Mouse (Mus musculus) common myeloid progenitor, adult 5-6 weeks (primary cell): ENCODE results near the gene Supt16. TPM values are rescaled to one million over a fixed set of nuclear protein-coding genes. Genes with fewer than 3 reads are reported as not detected.

Experiments used
- ATAC-seq: replicated peaks from 2 replicates; pipeline ENCODE4 v1.8.0; 2016; ENCODE audit warnings: low read depth, mild to moderate bottlenecking, moderate TSS enrichment, inconsistent platforms; ENCODE audit not compliant: poor library complexity, severe bottlenecking
- total RNA-seq: library from RNA; stranded (forward); fragments of 200-1000, 187-1606 nt; gene quantifications from 2 replicates; pipeline ENCODE4 v1.2.3, GENCODE M21; 2017

The Supt16 gene
- total RNA-seq, 1 experiment from 2014 or later, result 251 TPM

DNA sequence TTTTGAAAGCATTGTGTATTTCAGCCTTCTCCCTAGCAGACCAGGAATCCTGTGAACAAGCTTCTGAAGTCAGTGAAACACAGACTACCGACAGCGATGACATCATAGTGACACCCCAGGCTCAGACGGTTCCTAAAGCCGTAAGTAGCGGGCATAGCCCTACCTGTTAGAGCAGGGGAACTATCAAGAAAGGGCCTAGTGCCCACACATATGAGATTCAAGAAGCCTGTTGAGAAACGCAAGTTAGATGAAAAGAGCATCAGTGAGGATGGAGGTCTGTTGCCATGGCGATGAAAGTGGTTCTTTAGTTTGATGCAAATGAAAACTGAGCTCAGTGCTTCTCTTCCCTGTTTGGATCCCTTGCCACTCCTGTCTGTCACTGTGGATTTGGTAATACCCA lies 45.0 kb downstream of the Supt16 start:
- no peak for ATAC-seq

DNA sequence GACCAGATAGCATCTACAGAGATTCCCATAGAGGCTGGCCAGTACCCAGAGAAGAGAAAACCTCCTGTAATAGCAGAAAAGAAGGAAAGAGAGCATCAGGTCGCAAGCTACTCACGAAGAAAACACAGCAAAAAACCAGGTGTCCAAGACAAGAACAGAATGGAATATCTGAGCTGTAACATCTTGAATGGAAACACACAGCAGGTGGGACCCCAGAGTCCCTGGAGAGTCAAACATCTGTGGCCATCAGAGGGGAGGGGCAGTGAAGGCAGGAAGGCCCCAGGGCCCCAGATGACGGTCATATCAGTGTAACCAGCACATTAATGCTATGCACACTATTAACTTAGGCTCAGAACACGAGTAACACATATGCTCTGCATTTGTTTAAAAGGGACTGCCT lies 47.3 kb downstream of the Supt16 start:
- ATAC-seq, result no peak

DNA sequence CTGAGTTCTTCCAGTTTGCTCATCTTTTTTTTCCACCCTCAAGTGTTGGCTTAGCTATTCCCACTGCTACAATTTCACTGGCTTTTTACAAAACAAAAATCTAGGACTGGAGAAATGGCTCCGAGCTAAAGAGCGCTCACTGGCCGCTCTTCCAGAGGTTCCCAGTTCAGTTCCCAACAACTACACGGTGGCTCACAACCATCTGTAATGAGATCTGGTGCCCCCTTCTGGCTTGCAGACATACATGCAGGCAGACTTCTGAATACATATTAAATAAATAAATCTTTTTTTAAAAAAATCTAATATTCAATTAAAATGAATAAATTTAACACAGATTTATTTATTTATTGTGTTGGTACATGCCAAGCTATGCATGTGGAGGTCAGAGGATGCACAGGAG lies 50.7 kb downstream of the Supt16 start:
- no peak for ATAC-seq

DNA sequence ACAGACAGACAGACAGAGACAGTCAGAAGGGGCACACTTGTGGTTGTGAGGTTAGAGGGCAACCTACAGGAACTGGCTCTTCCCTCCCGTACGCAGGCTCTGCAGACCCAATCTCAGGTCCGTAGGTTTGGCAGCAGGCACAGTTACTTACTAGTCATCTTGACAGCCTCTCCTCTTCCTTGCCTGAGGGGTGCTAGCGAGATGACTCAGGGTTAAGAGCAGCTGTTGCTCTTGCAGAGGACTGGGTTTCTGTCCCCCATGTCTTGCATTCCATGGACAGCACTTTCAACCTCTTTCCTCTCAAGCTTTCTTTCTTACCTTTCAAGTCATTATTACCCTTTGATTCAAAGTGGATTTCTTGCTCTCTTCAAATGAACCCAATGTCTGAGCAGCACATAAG lies 53.1 kb downstream of the Supt16 start:
- no peak for ATAC-seq

DNA sequence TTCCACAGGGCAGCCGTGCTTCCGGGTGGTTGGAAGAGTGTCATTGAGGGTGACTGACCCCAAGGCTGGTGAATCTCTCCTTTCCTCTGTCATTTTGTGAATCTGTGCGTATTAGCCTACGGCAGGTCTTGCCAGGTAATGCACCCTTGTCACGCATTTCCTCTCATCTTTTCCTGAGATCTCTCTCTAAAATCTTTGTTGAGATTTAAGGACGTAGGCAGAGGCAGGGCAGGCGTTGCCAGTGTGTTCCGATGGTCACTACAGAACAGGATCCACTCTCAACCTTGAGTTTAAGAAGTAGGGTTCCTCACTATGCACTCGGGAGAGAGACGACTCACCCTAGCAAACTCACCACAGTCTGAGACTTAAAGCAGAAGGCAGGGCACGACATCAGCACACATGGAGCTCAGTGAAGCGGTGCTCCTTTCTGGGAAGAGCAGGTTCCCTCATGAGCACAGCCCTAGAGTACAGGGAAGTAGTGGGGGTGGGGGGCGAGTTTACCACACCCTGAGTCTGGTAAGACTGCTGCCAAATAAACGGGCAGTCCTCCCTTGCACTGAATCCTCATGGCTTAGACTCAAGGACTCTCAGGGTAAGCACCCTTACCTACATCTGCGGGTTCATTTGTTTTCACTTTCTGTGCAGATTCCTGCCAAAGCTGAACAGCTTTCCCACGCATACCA lies 55.6 kb downstream of the Supt16 start:
- peak; percentile 43 for ATAC-seq

DNA sequence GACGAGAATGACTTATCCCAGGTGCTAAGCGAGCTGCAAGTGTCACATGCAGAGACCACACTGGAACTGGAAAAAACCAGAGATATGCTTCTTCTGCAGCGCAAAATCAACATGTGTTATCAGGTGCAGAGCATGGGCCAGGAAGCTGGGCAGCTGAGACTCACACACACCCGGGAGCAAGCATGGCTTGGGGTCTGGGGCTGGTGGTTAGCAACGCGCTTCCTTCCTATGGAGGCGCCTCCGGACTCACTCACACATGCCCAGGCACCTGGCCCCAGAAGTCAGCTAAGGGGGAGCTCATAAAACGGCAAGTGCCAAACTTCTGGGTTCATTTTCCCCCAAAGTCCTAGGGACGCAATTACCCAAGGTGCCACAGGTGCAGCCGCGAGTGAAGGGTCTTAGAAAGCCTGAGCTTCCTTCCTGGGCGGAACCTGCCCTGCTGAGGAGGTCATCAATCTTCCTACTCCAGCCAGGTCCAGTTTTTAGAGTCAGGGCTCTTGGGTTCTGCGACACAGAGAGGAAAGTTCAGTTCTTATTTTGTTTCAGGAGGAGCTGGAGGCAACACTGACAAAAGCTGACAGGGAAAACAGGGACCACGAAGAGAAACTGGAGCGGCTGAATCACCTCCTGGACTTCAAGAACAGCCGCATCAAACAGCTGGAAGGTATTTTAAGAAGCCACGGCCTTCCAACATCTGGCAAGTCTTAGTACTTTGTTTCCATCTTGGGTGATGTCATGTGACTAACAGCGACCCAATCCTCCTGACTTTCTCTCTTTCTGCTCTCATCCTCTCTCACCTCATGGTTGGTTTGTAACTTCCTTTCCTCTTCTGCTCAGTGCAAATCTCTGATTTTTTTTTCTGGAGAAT lies 56.4 kb downstream of the Supt16 start:
- peak; percentile 84 for ATAC-seq

DNA sequence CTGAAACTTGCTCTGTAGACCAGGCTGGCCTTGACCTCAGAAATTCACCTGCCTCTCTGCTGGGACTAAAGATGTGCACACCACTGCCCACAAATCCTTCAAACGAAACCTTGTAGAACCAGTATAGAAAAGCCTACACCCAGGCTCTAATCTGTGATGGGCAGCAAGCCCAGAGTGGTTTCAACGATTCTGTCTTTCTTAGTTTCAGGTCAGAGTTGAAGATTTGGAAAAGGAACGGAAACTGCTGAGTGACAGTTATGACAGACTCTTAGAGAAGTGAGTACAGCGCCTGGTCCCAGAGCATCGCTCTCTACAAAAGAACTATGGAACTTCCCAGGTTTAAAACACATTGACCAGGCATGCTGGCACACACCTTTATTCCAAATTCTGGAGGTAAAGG lies 63.6 kb downstream of the Supt16 start:
- ATAC-seq, result peak; percentile 80

DNA sequence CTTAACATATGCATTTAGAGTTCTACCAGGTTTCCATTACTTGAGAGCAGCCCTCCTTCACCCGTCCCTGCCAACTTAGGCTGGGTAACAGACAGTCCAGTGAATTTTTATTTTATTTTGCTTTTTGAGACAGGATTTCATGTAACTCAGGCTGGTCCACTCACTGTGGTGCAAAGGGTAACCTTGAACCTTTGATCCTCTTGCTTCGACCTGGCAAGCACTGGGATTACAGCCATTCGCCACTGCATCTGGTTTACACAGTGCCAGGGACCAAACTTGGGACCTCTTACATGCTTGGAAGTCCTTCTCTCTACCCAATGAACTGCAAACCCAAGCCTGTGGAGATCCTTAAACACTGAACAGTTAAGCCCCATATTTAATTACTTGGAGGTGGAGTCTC lies 72.6 kb downstream of the Supt16 start:
- no peak for ATAC-seq

DNA sequence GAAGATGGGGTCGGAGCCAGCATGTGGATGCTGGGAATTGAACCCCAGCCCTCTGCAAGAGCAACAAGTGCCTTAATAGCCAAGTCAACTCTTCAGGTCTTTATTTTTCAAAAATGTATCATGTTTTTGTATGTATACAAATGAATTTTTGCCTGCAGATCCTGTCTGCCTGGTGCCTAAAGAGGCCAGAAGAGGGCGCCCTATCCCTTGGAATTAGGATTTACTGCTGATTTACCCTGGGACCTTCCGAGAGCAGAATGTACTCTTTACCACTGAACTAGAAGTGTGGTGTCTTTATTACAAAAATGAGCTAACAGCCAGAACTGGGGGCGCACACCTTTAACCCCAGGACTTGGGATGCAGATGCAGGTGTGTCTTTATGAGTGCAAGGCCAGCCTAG lies 73.3 kb downstream of the Supt16 start:
- ATAC-seq, result peak; percentile 73

DNA sequence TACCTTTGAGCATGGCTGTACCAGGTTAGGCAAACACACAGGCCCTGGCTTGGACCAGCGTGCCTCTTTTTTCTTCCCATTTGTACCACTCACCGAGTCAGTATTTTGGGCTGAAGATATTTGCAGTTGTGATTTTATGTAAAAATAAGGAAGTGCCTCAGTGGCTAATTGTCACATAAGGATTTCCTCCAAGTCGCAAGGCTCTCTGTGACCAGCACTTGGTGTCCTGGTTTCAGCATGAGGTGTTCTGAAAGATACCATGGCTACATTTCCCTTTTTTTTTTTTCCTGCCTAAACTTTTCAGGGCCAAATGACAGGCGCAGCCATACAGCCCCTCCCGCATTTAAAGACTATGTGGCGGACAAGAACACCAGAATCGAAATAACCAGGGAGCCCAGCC lies 77.0 kb downstream of the Supt16 start:
- ATAC-seq, result peak; percentile 53

DNA sequence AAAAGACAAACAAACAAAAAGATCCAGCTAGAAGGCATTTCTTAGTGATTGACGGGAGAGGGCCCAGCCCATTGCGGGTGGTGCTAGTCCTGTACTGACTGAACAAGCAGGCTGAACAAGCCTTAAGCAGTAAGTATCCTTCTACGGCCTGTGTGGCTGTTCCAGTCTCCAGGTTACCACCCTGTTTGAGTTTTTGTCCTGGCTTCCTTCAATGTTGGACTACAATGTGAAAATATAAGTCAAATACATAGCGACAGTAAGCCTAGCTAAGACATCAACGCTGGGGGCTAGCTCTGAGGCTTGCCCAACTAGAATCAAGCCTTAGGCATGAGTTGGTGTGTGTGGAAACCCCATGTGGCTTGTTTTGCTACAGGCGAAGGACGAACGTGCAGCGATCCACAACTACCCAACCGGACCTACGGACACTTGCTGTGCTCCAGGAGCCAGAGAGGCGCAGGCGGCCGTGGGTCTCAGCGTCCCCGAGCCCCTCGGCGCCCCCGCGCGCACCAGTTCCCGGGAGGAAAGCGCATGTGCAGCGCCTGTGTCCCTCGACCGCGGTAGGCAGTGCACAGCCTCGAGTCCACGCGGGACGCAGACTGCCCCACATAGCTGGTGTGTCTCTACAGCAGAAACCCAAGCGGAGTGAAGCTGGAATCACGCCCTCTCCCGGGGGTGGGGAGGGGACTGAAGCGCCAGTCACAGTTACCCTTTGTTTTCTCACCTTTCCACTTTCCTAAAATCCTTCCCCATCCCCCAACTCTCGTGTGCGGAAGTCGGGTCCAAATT lies 78.2 kb downstream of the Supt16 start:
- ATAC-seq, result peak; percentile 53

DNA sequence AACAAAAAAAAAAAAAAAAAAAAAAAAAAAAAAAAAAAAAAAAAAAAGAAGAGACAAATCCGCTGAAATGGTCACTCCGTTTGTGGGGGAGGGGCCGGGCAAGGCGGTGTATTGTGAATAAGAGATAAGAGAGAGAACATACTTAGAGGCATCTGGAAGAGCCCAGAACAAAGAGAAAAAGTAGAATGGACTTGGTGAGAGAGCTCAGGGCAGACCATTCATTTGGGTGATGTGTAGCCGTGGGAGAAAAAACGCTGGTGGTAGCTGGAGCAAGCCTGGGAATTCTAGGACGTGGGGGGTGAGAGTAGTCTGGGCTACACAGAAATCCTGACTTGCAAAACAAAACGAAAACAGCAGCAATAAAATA lies 78.8 kb downstream of the Supt16 start:
- no peak for ATAC-seq

DNA sequence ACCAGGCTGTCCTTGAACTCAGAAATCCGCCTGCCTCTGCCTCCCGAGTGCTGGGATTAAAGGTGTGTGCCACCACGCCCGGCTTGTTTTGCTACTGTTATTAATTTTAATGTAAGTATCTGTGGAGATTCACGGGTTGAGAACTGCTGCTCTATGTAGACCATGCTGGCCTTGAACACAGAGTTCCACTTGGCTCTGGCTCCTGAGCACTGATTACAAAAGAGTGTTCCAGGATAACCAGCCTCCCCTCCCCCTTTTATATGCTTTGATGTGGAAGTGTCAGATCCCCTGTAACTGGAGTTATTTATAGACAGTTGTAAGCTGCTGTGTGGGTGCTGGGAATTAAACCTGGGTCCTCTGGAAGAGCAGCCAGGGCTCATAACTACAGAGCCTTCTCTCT lies 80.0 kb downstream of the Supt16 start:
- ATAC-seq, result no peak

DNA sequence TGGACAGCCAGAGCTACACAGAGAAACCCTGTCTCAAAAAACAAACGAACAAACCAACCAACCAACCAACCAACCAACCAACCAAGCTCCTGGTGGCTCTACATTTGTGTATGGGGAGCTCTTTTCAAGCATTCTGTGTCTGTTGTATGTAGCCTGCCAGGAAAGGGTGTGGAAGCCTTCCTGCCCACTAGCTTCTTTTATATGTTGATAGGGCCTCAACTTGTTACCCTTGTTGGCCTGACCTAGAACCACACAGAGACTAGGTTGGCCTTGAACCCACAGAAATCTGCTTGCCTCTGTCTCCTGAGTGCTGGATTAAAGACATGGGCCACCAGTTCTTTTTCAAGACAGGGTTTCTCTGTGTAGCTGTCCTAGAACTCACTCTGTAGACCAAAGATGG lies 83.1 kb downstream of the Supt16 start:
- ATAC-seq, result no peak

Other genes starting within 250 kb of the Supt16 start
- gene Arhgef40, start 212.7 kb downstream of the Supt16 start, total RNA-seq, result 27.5 and 32.4 TPM in 2 replicates
- gene Tmem253, start 181.8 kb downstream of the Supt16 start, total RNA-seq, result not detected in 2 replicates
- 9.8 and 14.0 TPM in 2 replicates for gene Zfp219, start 176.7 kb downstream of the Supt16 start, total RNA-seq
- not detected in 2 replicates for gene Olfr221, start 155.0 kb downstream of the Supt16 start, total RNA-seq
- 700 and 803 TPM in 2 replicates for gene Hnrnpc, start 93.4 kb downstream of the Supt16 start, total RNA-seq
- 17.0 and 17.2 TPM in 2 replicates for gene Rpgrip1, start 86.7 kb downstream of the Supt16 start, total RNA-seq
- gene Chd8, start 60.4 kb upstream of the Supt16 start, total RNA-seq, result 78.3 and 103 TPM in 2 replicates
- gene Tox4, start 81.7 kb upstream of the Supt16 start, total RNA-seq, result 42.2 and 42.7 TPM in 2 replicates
- 9.9 and 11.4 TPM in 2 replicates for gene Rab2b, start 82.1 kb upstream of the Supt16 start, total RNA-seq
- gene Mettl3, start 107.7 kb upstream of the Supt16 start, total RNA-seq, result 48.5 and 64.8 TPM in 2 replicates
- gene Sall2, start 131.3 kb upstream of the Supt16 start, total RNA-seq, result 2.6 and 3.3 TPM in 2 replicates
- not detected in 2 replicates for gene Olfr1513, start 159.0 kb upstream of the Supt16 start, total RNA-seq
- gene Olfr1512, start 181.8 kb upstream of the Supt16 start, total RNA-seq, result not detected in 2 replicates
- not detected in 2 replicates for gene Olfr1511, start 200.0 kb upstream of the Supt16 start, total RNA-seq
- not detected in 2 replicates for gene Olfr1510, start 217.0 kb upstream of the Supt16 start, total RNA-seq
- gene Olfr1509, start 245.6 kb upstream of the Supt16 start, total RNA-seq, result not detected in 2 replicates